Mouse (Mus musculus) C2C12 (cell line): ENCODE measurements around the gene Tmc8.

Experiments
- CEBPB ChIP-seq: IDR thresholded peaks from one replicate; pipeline ENCODE4 v1.6.1; 2011; ENCODE audit warnings: low read depth, mild to moderate bottlenecking, control low read depth, moderate library complexity
- CTCF ChIP-seq: IDR thresholded peaks from one replicate; pipeline ENCODE4 v1.5.1; 2011; ENCODE audit not compliant: control insufficient read depth, insufficient read depth, insufficient read length
- FOSL1 ChIP-seq: IDR thresholded peaks from one replicate; pipeline ENCODE4 v1.8.0; 2011; ENCODE audit warnings: mild to moderate bottlenecking, low read length; ENCODE audit not compliant: poor library complexity, insufficient read depth, severe bottlenecking
- MAX ChIP-seq: IDR thresholded peaks from one replicate; pipeline ENCODE4 v1.6.1; 2011; ENCODE audit warnings: mild to moderate bottlenecking, control low read depth
- MYOD1 ChIP-seq: IDR thresholded peaks from one replicate; pipeline ENCODE4 v1.6.1; 2011; ENCODE audit warnings: low read depth; ENCODE audit not compliant: control insufficient read depth, insufficient read length
- MYOG ChIP-seq: IDR thresholded peaks from one replicate; pipeline ENCODE4 v1.6.1; 2011; ENCODE audit not compliant: control insufficient read depth, insufficient read length; ENCODE audit errors: extremely low read depth
- USF1 ChIP-seq: IDR thresholded peaks from one replicate; pipeline ENCODE4 v1.6.1; 2011; ENCODE audit warnings: low read depth, mild to moderate bottlenecking, control low read depth, moderate library complexity

DNA sequence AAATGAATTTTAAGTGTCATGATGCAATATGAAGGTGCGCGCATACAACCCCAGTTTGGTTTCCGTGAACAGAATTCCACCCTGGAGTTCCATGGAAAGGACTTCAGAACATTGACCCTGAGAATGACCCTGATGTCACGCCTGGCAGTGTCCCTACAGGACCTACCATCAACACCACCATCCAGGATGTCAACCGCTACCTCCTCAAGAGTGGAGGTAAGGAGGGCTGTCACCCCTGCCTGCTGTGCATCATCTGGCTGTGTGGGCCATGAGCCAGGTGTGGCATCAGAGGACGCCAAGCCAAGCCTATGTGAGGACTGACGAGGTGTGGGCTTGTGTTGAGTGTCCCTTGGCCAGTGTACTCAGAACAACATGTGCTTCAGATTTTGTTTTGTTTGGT, 26.0 kb upstream of the Tmc8 start:
- TF ChIP-seq MYOD1 (no peak), CTCF (no peak), USF1 (no peak), MAX (no peak), MYOG (no peak), CEBPB (no peak), FOSL1 (no peak)
